Mouse (Mus musculus) G1E-ER4 (cell line): ENCODE results near the gene Poln. TPM values are rescaled to one million over a fixed set of nuclear protein-coding genes. Genes with fewer than 3 reads are reported as not detected.

Source experiments
- GATA1 ChIP-seq: IDR thresholded peaks from one replicate; pipeline ENCODE4 v1.8.0; 2012; ENCODE audit warnings: low read length, inconsistent platforms
- polyA plus RNA-seq: library from polyadenylated mRNA; stranded (reverse); fragments of >175 nt; gene quantifications from 2 replicates; pipeline ENCODE4 v1.2.3, GENCODE M21; 2012

Poln gene
- polyA plus RNA-seq, 1 experiment: 0.02 TPM

DNA sequence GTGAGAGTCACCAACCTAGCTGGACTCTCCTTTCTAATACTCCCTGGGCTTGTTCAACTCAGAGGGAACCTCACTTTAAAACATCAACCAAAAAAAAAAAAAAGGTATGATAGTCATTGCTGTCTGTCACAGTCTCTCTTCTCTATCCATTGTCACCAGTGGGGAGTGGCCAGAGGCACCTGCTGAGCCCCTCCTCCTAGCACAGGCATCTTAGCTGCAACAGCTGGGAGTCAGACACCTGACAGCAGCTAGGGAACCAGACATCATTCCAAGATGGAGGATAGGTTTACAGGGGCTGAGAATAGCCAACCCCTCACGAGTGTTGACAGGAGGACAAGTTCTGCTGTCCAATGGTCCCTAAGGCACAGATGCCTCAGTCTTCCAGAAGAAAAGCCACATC lies 25.2 kb upstream of the Poln start:
- TF ChIP-seq GATA1: no peak

DNA sequence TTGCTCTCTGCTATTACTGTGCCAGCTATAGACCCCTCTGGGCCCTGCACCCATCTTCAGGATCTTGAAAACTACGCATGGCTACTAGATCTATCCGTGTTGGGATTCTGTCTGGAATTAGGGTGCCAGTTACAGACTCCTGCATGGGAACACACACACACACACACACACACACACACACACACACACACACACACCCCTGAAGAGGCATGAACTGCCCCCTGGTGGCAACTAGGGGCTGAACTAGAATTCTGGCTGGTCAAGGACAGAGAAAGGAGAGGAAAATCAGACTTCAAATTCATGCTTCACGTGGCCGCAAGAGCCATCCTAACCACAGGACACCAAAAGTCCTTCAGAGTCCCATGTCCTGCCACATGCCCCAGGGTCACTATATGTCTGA lies 22.6 kb upstream of the Poln start:
- no peak for TF ChIP-seq GATA1

DNA sequence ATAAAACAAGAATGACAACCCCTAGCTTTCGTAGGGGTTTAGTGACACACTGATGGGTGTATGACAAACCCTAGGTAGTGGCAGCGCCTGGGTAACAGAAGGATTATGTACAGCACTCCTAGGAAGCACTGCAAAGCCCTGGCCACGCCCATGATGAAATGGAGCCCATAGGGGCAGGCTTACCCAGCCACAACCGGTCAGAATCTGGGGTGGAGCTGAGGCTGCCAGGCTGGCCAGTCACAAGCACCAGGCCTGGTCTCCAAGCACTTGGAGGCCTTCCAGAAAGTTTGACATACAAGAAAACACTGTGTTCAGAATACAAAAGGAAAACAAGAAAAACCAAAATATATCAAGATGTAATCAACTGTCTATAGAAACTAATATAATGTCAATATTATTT lies 21.8 kb upstream of the Poln start:
- no peak for TF ChIP-seq GATA1

DNA sequence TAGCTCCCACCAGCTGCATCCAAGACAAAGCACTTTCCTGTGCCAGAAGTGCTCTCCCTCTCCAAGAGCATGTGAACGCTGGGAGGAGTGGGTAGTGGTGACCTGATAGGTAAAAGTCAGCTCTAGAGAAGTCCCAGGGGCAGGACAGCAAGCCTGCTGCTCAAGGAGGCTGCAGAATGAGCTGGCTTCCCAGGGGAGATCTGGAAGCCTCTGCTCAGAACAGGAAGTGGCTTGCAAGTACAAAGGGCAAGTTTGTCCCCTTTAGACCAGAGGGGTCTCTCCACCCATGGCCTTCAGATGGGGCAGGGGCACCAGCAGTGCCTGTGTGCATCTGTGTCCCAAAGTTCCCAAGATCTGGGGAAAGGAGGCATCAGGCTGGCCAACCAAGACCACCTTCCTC lies 20.3 kb upstream of the Poln start:
- TF ChIP-seq GATA1: no peak

DNA sequence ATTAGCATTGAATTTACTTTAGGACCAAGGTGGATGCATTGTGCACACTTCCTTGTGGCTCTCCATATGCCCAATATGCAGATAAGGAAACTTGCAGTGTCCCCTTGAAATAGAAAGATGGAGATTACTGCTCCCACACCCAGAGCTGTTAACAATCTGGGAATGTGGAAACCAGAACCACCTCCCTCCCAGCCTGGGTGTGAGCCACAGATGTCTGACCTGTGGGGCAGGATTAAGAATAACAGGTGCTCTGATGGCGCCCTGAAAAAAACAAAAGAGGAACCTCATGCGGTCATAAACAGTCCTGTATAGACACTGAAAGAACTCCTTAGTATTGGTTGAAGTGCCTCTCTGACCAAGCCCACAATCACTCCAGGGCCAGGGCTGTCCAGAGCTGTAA lies 19.6 kb upstream of the Poln start:
- TF ChIP-seq GATA1: no peak

DNA sequence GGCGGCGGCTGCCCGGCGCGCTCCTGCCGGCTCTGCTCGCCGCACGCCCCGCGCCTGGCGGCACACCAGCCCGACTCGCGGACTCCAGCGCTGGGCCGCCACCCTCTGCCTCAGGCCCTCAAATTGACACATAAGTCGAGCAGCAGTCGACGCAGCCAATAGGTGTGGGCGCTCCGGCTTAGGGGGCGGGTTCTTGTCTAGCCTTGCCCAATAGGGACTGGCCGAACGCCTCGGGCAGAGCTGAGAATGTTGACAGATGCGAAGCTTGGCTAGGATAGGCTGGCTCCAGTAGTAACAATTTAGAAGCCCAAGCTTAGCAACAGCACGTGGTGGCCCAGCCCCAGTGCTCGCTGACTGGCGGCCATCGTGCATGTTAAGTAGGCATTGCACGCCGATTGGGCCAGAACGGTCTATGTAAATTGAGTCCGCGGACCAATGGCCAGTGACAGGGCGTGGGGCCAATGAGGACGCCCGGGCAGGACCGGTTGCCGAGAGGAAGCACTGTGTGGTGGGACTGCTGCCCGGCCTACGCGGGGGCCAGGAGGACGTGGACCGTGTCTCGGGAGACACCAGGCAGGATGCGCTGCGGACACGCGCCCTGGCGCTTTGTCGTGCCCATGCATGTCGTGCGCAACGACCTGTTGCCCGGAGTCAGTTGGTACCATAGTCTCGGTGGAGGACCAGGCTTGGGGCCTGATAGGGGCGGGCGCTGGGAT lies 18.5 kb upstream of the Poln start, which contains the start of gene Mxd4:
Gene Mxd4 (minus strand): TSS at position 120 of the 716 bp plus-strand sequence.
- no peak for TF ChIP-seq GATA1

DNA sequence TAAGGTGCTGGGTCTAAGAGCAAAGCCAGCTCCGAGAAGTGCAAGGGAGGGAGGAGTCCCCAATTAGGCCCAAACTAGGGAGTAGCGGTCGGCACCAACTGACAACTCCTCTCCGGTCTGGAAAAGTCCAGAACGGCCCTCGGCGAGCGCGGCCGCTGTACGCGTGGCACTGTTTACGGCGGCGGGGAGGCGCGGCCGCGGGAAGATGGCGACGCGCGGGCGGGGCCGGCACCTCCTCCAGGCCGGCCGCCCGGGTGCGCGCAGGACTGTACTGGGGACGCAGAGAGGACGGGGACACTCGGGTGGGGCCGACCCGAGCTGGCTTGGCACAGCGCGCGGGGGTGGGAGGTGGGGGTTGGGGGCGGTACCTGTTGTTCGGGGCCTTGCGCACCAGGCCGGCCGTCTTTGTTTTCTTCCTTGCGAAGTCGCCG lies 17.7 kb upstream of the Poln start:
- TF ChIP-seq GATA1: no peak

DNA sequence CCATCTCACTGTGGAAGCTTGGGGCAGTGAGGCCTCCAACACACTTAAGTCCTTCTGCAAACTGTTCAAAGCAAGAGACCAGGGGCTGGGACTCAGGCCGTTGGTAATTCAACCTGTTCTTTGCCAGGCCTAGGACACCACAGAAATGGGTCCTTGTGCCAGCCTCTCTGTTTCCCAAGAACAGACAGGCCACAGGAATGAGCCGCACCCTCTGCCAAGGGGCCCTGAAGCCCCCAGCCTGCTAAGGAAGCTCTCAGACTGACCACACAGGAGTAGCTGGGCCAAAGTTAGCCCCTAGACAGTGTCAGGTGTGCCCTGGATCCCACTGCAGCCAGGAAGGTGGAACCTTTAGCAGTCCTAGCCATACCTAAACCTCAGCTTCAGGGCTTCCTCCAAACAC lies 17.1 kb upstream of the Poln start:
- TF ChIP-seq GATA1: no peak

DNA sequence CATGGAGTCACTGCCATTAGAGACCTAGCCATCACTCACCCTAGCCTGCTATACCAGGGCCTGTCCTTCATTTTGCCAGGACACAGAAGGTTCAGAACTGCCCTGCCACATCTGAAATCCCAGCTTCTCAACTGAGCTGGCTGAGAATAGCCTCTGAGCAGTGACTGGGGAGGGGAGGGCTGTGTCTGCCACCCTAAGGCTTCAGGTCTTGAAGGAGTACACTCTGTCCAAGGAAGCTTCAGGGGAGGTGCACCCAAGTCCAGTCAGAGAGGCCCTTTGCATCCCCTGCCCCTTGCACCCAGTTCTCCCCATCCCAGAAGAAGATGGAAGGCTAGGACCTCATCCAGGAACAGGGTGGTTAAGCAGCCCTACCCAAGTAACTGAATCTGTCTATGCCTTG lies 16.5 kb upstream of the Poln start:
- TF ChIP-seq GATA1: no peak

DNA sequence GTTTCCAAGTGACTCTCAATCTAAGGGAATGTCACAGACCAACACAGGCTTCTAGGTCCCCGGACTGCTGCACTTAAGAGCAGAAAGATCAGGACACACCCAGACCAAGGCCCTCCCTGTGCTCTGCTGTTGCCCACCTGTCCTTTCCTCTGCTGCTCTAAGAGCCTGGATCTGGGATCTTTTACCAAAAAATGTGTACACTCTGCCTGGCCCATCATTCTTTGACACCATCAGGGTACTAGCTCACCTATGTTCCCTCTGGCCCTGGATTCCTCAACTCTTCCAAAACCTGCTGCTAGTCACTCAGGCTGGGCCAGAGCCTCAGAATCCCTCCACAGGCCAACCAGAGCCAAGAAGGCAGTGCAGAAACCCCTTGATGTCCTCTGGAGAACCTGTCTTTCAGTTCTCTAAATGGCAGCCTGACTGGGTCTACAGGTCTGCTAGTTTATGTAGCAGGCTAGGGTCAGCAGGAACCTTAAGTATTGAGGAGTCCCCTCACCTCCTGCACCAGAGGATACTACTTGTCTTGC lies 15.9 kb upstream of the Poln start:
- TF ChIP-seq GATA1: no peak

DNA sequence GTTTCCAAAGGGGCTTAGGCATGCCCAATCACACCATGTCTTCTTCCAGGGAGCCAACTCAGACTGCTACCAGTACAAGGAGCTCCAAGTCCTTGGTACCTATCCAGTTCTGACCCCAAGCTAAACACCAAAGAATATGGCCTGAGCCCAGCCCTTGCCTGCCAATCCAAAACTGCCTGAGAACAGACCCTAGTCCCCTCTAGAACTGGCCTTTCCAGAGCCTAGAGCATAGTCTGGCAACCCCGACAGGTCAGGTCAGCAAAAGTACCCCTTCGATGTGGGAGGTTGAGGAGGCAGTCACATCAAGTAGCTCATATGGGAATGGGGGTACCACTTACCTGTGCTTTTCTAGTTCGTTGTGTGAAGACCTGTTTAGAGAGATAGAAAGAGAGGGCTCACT lies 14.7 kb upstream of the Poln start:
- no peak for TF ChIP-seq GATA1

DNA sequence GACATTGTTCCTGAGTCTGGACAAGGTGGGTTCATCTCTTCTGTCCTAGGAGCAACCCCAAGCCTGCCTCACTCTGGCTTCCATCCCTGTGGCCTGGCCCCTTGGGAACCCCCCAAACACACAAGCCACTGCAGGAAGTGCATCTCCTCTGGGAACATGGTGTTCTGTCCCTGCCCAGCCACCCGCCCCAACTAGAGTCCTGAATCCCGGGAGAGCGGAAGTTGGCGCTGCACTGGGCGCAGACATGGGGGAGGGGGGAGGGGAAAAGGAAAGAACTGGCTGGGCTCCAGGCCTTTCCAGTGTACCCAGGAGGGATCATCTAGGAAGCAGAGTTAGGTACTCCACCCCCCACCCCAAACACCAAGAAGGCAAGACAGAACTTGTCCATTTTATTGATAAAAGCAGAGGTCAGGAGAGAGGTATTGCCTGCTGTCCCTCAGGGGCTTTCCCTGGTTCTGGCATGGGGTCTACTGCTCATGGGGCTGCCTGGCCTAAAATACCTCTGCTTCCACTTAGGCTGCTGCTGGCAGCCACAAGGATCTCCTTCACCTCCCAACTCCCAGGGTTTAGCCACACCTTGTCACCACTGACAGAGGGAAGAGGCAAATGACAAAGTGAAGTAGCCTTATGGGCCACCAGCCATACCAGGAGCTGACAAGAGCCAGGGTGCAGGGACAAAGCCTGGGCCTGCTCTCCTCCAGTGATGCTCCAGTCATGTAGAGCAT lies 14.1 kb upstream of the Poln start:
- no peak for TF ChIP-seq GATA1

DNA sequence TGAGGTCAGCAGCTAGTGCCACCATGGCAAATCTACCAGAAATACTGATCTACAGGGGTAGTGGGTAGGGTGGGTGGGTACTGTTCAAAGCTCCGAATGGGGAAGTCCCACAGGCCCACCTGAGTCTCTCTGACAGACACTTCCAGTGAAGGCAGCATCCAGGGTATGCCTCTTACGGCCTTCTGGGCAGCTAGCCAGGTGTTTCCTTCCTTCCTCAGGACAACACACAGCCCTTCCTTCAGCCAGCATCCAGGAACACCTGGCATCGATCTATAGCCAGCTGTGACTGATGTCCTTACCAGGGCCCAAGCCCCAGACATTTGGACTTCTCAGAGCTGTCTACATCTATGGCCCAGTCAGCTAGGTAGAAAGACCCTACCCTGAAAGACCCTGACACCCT lies 13.2 kb upstream of the Poln start:
- TF ChIP-seq GATA1: no peak

DNA sequence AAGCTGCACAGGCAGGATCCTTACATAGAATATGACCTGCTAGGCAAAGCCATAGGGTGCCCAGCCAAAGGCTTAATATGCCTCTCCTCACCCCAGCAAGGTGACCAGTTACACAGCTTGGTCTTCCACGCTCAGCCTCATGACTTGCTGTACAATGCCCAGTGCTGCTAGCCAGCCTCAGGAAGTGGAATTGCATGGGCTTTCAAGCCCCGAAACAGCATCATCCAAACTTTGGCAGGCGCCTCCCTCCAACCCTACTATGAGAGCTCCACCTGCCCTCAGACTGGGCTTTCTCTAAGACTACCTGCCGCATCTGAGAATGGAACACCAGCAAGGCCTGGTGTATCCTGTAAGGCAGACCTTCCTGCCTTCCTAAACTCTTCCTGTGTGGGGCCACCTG lies 8.6 kb upstream of the Poln start:
- no peak for TF ChIP-seq GATA1

DNA sequence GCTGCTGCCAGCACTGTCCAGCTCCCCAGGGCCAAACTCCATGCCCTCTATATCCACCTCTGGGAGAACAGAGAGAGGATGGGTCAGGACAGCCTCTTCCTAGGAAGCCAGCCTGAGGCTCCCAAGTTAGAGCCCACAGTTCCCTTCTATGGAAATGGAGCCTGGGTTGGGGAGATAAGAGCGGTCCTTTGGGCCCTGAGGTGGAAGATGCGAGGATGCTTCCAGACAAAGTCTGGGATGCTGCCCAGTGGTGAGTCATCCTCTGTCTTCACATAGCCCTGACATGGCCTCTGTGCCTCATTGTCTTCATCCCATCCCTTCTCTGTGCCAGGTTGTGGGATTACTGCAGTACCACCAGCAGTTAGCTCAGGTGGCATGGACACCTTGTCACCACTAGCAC lies 7.8 kb upstream of the Poln start:
- TF ChIP-seq GATA1: no peak

DNA sequence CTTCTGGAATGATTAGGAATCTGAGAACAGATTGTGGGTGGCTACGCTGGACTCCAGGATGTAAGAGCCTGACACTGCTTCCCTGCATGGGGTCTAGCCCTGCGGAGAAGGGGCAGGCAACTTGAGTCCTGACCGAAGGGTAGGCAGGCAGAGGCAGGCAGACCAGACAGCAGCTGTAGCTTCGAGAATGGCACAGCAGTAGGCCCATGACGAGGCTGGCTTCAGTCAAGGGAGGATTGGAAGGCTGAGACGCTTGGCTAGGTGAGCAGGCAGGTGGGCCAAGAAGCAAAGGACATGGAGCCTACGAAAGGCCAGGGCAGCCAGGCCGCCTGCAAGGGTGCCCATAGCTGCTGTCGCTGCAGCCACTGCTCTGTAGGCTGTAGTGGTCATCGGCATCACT lies 7.4 kb upstream of the Poln start:
- TF ChIP-seq GATA1: no peak

DNA sequence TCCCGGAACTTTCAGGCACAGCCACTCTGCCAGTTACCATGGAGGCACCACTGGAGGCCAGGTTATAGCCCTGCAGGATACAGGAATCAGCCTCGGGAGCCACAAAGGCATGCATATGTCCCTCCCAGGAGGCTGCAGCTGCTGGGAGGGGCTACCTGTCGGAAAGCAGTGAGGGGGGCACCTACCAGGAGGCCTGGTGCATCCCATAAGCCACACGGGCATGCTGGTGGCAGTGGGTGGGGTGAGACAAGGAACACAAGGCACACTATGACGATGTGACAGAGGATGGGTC lies 6.1 kb upstream of the Poln start:
- TF ChIP-seq GATA1: no peak
